Mouse (Mus musculus): ENCODE measurements around the gene Dnajc9.

The Dnajc9 gene

GRCm38 (mm10) chr14:20388441-20389129 lies at the start of gene Dnajc9:
Gene Dnajc9 (minus strand): TSS chr14:20388910.
- DNase-seq (ENCODE audit: low read depth, low spot score): peak; percentile 78

- no peak for DNase-seq (ENCODE audit: low read depth, low spot score)
Measured at GRCm38 (mm10) chr14:20436976-20437375, 48.3 kb upstream of the Dnajc9 start.

- DNase-seq (ENCODE audit: low read depth, low spot score): no peak
Measured at GRCm38 (mm10) chr14:20432420-20432819, 43.7 kb upstream of the Dnajc9 start.

GRCm38 (mm10) chr14:20431726-20432125 lies 43.0 kb upstream of the Dnajc9 start:
- DNase-seq (ENCODE audit: low read depth, low spot score): no peak

- no peak for DNase-seq (ENCODE audit: low read depth, low spot score)
Measured at GRCm38 (mm10) chr14:20429833-20430232, 41.1 kb upstream of the Dnajc9 start.

- DNase-seq (ENCODE audit: low read depth, low spot score): no peak
Measured at GRCm38 (mm10) chr14:20428593-20428992, 39.9 kb upstream of the Dnajc9 start.

GRCm38 (mm10) chr14:20423046-20423445 lies 34.3 kb upstream of the Dnajc9 start:
- DNase-seq (ENCODE audit: low read depth, low spot score): no peak

GRCm38 (mm10) chr14:20422257-20422656 lies 33.5 kb upstream of the Dnajc9 start:
- DNase-seq (ENCODE audit: low read depth, low spot score): no peak

- DNase-seq (ENCODE audit: low read depth, low spot score): no peak
Measured at GRCm38 (mm10) chr14:20400071-20400470, 11.4 kb upstream of the Dnajc9 start.

- DNase-seq (ENCODE audit: low read depth, low spot score): no peak
Measured at GRCm38 (mm10) chr14:20398864-20399263, 10.2 kb upstream of the Dnajc9 start.

GRCm38 (mm10) chr14:20397220-20397619 lies 8.5 kb upstream of the Dnajc9 start:
- no peak for DNase-seq (ENCODE audit: low read depth, low spot score)

- peak; percentile 89 for DNase-seq (ENCODE audit: low read depth, low spot score)
Measured at GRCm38 (mm10) chr14:20393205-20393913, 4.6 kb upstream of the Dnajc9 start, which contains the start of gene Mrps16. Gene Mrps16 (minus strand): TSS chr14:20393634.

GRCm38 (mm10) chr14:20392326-20392725 lies 3.6 kb upstream of the Dnajc9 start:
- DNase-seq (ENCODE audit: low read depth, low spot score): no peak

GRCm38 (mm10) chr14:20389446-20390079 lies 853 bp upstream of the Dnajc9 start:
- DNase-seq (ENCODE audit: low read depth, low spot score): no peak

GRCm38 (mm10) chr14:20379753-20380430 lies 8.8 kb downstream of the Dnajc9 start:
- DNase-seq (ENCODE audit: low read depth, low spot score): no peak

- DNase-seq (ENCODE audit: low read depth, low spot score): no peak
Measured at GRCm38 (mm10) chr14:20379087-20379640, 9.5 kb downstream of the Dnajc9 start.

- DNase-seq (ENCODE audit: low read depth, low spot score): peak; percentile 61
Measured at GRCm38 (mm10) chr14:20378313-20379061, 10.2 kb downstream of the Dnajc9 start.

GRCm38 (mm10) chr14:20377112-20377521 lies 11.6 kb downstream of the Dnajc9 start:
- no peak for DNase-seq (ENCODE audit: low read depth, low spot score)

GRCm38 (mm10) chr14:20371854-20372253 lies 16.9 kb downstream of the Dnajc9 start:
- no peak for DNase-seq (ENCODE audit: low read depth, low spot score)

GRCm38 (mm10) chr14:20370798-20371197 lies 17.9 kb downstream of the Dnajc9 start:
- no peak for DNase-seq (ENCODE audit: low read depth, low spot score)

GRCm38 (mm10) chr14:20368271-20368670 lies 20.4 kb downstream of the Dnajc9 start:
- DNase-seq (ENCODE audit: low read depth, low spot score): no peak
